Mouse (Mus musculus) thymus, adult 2 months (tissue): Measurements from ENCODE around the gene Hnrnpul1. TPM values are rescaled to one million over a fixed set of nuclear protein-coding genes. Genes with fewer than 3 reads are reported as not detected.

Experiments
- DNase-seq: peaks from one replicate; pipeline ENCODE4 v3.0.0; 2021
- H3K27ac ChIP-seq: fragments of 200-500 bp; 2 replicates; pipeline ENCODE4 v1.5.1; 2012; ENCODE audit warnings: low read length, control low read depth; ENCODE audit not compliant: control insufficient read depth, insufficient read depth
- H3K27me3 ChIP-seq: fragments of 200-500 bp; 2 replicates; pipeline ENCODE4 v1.6.1; 2012; ENCODE audit warnings: mild to moderate bottlenecking, low read length, moderate library complexity, mixed read lengths; ENCODE audit not compliant: control insufficient read depth, insufficient read depth
- H3K36me3 ChIP-seq: fragments of 200-500 bp; 2 replicates; pipeline ENCODE4 v1.6.1; 2012; ENCODE audit warnings: mild to moderate bottlenecking, low read length, moderate library complexity; ENCODE audit not compliant: control insufficient read depth, insufficient read depth
- H3K4me1 ChIP-seq: fragments of 200-500 bp; replicated peaks from 2 replicates; pipeline ENCODE4 v1.6.1; 2012; ENCODE audit warnings: low read length; ENCODE audit not compliant: control insufficient read depth, insufficient read depth
- H3K4me3 ChIP-seq: fragments of 200-500 bp; 2 replicates; pipeline ENCODE4 v1.5.1; 2012; ENCODE audit warnings: mild to moderate bottlenecking, low read length, control low read depth, moderate library complexity; ENCODE audit not compliant: control insufficient read depth, insufficient read depth
- CTCF ChIP-seq: fragments of 200-500 bp; IDR thresholded peaks from 2 replicates; pipeline ENCODE4 v1.5.1; 2012; ENCODE audit warnings: mild to moderate bottlenecking, control low read depth, low read length, moderate library complexity, borderline replicate concordance; ENCODE audit not compliant: control insufficient read depth, poor library complexity, insufficient read depth; ENCODE audit errors: extremely low read depth
- POLR2A ChIP-seq: fragments of 200-500 bp; IDR thresholded peaks from 2 replicates; pipeline ENCODE4 v1.6.1; 2012; ENCODE audit warnings: mild to moderate bottlenecking, low read length, control low read depth, moderate library complexity; ENCODE audit not compliant: control insufficient read depth, poor library complexity, insufficient read depth; ENCODE audit errors: extremely low read depth
- WGBS: fragments of 180-500 bp; shearing (Covaris S2); methylation state at CpG from one replicate; pipeline ENCODE4 v1.1.7; 2018; 5-methylcytosine and 5-hydroxymethylcytosine counted together
- polyA plus RNA-seq: library from polyadenylated mRNA; depleted of rRNA; stranded (reverse); fragments of >200 nt; gene quantifications from 2 replicates; pipeline ENCODE4 v1.2.3, GENCODE M21; 2012; rRNA removed

Gene Hnrnpul1
- polyA plus RNA-seq, 1 experiment, result 102 TPM

DNA sequence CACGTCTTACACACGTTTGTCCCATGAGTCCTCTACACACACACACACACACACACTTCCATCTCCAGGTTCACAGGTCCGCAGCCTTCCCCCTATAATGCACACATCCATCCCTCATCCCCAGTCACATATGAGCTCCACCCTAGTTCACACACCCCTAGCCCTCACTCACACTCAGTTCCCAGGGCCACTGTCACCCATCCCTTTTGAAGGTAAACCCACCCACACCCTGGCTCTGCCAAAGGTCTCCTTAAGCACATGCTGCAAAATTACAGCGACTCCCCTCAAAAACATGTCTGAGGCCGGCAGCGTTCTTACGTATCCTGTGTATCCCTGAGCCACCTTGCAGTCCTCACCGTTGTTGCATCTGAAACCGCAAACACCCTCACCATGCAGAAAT lies 80.3 kb downstream of the Hnrnpul1 start:
- Histone ChIP-seq H3K27me3 (no peaks in the 10 kb centered on the region; the same call in 1 of the 2 replicates), H3K27ac (no peak overlapping the region), H3K36me3 (no peaks in the 10 kb centered on the region), H3K4me3 (peak overlapping the region; percentile 26; the same call in 1 of the 2 replicates), H3K4me1 (peaks cover 12% of the 10 kb centered on the region)
- no peak for TF ChIP-seq POLR2A
- no peak for TF ChIP-seq CTCF
- 8% methylated on average over 9 of the region's 9 CpGs for WGBS
- DNase-seq, result no peak

DNA sequence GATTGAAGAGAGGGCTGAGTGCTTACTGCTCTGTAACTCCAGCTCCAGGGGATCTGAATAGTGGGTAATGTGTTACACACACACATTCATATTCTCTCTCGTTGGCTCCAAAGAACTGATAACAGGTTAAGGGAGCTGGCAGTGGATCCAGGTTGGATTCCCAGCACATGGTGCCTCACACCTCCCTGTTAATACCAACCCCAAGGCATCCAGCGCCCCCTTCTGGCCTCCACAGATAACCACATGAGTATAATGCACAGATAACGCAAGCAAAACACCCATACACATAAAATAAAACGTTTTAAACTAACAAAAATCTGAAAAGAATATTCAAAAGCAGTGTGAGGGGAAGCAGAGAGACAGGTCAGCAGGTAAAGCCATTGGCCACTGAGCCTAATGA lies 82.1 kb downstream of the Hnrnpul1 start:
- no peak overlapping the region for H3K27ac ChIP-seq
- H3K4me3 ChIP-seq, result no peak overlapping the region
- H3K4me1 ChIP-seq, result peaks cover 10% of the 10 kb centered on the region
- no peak for TF ChIP-seq POLR2A
- TF ChIP-seq CTCF, result no peak
- no peak for DNase-seq
- peaks cover 11% of the 10 kb centered on the region for H3K36me3 ChIP-seq
- no peaks in the 10 kb centered on the region; the same call in 1 of the 2 replicates for H3K27me3 ChIP-seq
- 68% methylated on average over 4 of the region's 4 CpGs for WGBS

DNA sequence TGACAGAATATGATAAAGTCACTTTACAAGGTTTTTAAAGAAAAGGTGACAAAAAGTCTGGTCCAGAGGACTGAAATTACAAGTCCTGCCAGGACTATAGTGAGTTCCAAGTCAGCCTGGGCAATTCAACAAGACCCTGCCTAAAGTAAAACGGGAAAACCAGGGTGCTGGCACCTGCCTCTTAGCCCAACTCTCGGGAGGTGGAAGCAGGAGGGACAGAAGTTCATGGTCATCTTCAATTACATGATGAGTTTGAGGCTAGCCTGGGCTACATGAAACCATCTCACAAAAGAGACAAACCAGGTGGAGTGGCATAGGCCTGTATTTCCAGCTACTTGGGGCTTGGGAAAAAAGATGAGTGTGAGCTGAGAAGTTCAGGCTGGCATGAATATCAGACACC lies 82.9 kb downstream of the Hnrnpul1 start:
- no peak overlapping the region for H3K27ac ChIP-seq
- no peaks in the 10 kb centered on the region; the same call in 1 of the 2 replicates for H3K27me3 ChIP-seq
- no peak for TF ChIP-seq CTCF
- TF ChIP-seq POLR2A, result no peak
- DNase-seq, result no peak
- peaks cover 10% of the 10 kb centered on the region for H3K4me1 ChIP-seq
- H3K36me3 ChIP-seq, result peaks cover 14% of the 10 kb centered on the region
- 95% methylated on average over 2 of the region's 2 CpGs for WGBS
- no peak overlapping the region for H3K4me3 ChIP-seq

Other genes with a start within 250 kb of the Hnrnpul1 start
- gene Ceacam2, start 214.9 kb downstream of the Hnrnpul1 start, polyA plus RNA-seq, result 0.22 TPM in 1 of 2 replicates, not detected in the other
- not detected in 2 replicates for gene Erich4, start 138.9 kb downstream of the Hnrnpul1 start, polyA plus RNA-seq
- 80.2 and 86.2 TPM in 2 replicates for gene Dmac2, start 135.3 kb downstream of the Hnrnpul1 start, polyA plus RNA-seq
- gene B3gnt8, start 128.1 kb downstream of the Hnrnpul1 start, polyA plus RNA-seq, result 28.7 and 32.8 TPM in 2 replicates
- gene Bckdha, start 95.8 kb downstream of the Hnrnpul1 start, polyA plus RNA-seq, result 166 and 181 TPM in 2 replicates
- gene Exosc5, start 95.6 kb downstream of the Hnrnpul1 start, polyA plus RNA-seq, result 141 and 146 TPM in 2 replicates
- gene Tmem91, start 79.6 kb downstream of the Hnrnpul1 start, polyA plus RNA-seq, result 1.4 and 2.9 TPM in 2 replicates
- gene B9d2, start 74.0 kb downstream of the Hnrnpul1 start, polyA plus RNA-seq, result 153 and 164 TPM in 2 replicates
- 125 and 157 TPM in 2 replicates for gene Tgfb1, start 67.8 kb downstream of the Hnrnpul1 start, polyA plus RNA-seq
- gene Ccdc97, start 35.7 kb downstream of the Hnrnpul1 start, polyA plus RNA-seq, result 184 and 185 TPM in 2 replicates
- 67.0 and 75.0 TPM in 2 replicates for gene Axl, start 33.9 kb upstream of the Hnrnpul1 start, polyA plus RNA-seq
- 2.7 and 5.2 TPM in 2 replicates for gene Cyp2s1, start 62.2 kb upstream of the Hnrnpul1 start, polyA plus RNA-seq
- gene Cyp2b10, start 142.9 kb upstream of the Hnrnpul1 start, polyA plus RNA-seq, result 0.15 and 0.23 TPM in 2 replicates